Mouse (Mus musculus) cerebellum, adult 2 months (tissue): ENCODE results near the gene Hip1r. TPM values are rescaled to one million over a fixed set of nuclear protein-coding genes. Genes with fewer than 3 reads are reported as not detected.

ENCODE experiments used
- DNase-seq, 2 experiments: peaks; one replicate each; pipeline ENCODE4 v3.0.0; 2021
- H3K27ac ChIP-seq: fragments of 200-500 bp; 2 replicates; pipeline ENCODE4 v1.5.1; 2012; ENCODE audit warnings: low read length, control low read depth, inconsistent platforms; ENCODE audit not compliant: insufficient read depth
- H3K27me3 ChIP-seq: fragments of 200-500 bp; 2 replicates; pipeline ENCODE4 v1.6.1; 2012; ENCODE audit warnings: inconsistent platforms, mild to moderate bottlenecking, low read length, moderate library complexity; ENCODE audit not compliant: control insufficient read depth, insufficient read depth
- H3K4me1 ChIP-seq: fragments of 200-500 bp; 2 replicates; pipeline ENCODE4 v1.6.1; 2011; ENCODE audit warnings: low read length; ENCODE audit not compliant: control insufficient read depth, insufficient read depth
- H3K4me3 ChIP-seq: fragments of 200-500 bp; replicated peaks from 2 replicates; pipeline ENCODE3; 2011; ENCODE audit warnings: mild to moderate bottlenecking, low read depth, low read length, control low read depth; ENCODE audit not compliant: insufficient read depth
- CTCF ChIP-seq: fragments of 200-500 bp; IDR thresholded peaks from 2 replicates; pipeline ENCODE4 v1.5.1; 2011; ENCODE audit warnings: low read depth, mild to moderate bottlenecking, control low read depth, low read length, moderate library complexity, borderline replicate concordance; ENCODE audit not compliant: insufficient read depth
- POLR2A ChIP-seq: fragments of 200-500 bp; IDR thresholded peaks from 2 replicates; pipeline ENCODE4 v1.6.1; 2011; ENCODE audit warnings: low read length, control low read depth, borderline replicate concordance; ENCODE audit not compliant: insufficient read depth
- WGBS: fragments of 180-500 bp; shearing (Covaris S2); methylation state at CpG from one replicate; pipeline ENCODE4 v1.1.7; 2018; 5-methylcytosine and 5-hydroxymethylcytosine counted together
- polyA plus RNA-seq: library from polyadenylated mRNA; depleted of rRNA; stranded (reverse); fragments of >200 nt; gene quantifications from 2 replicates; pipeline ENCODE4 v1.2.3, GENCODE M21; 2012

Gene Hip1r
- polyA plus RNA-seq, 1 experiment, result 42.4 TPM

DNA sequence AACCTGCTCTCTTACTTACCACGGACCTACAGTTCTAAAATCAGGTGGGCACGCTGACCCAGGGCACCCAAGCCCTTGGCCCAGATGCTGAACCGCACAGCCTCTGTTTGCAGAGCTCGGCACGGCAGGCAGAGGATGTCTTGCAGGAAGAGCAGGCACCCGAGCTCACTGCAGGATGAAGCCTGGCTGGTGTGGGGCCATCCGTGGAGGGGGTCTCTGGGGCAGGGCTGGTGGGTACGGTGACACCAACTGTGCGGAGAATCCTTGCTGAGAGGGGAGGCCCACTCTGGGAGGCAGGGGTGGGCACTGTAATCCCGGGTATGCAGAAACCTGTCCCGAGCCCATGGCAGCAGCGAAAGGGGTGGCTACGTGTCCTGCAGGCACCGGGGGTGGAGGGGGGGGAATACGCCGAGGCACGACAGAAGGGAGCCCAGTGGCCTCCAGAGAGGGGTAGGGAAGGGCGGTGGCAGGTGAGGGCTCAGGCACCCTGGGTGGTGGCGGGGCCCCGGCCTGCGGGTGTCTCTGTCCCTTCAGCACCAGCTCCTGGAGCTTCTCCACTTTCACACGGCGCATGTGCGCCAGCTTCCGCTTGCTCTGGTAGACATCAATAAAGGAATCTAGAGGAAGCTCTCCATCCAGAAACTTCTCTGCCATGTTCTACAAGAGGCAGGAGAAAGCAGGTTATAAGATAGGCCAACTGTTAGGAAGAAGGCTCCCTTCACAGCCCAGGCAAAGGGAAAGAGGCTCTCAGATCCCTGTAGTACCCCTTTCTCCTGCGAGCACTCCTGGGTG lies 32.9 kb downstream of the Hip1r start:
- TF ChIP-seq POLR2A (no peak), CTCF (no peak)
- peaks cover 41% of the 10 kb centered on the region for H3K4me1 ChIP-seq
- no peak overlapping the region for H3K4me3 ChIP-seq
- H3K27me3 ChIP-seq, result no peaks in the 10 kb centered on the region
- peak overlapping the region; percentile 64 for H3K27ac ChIP-seq
- DNase-seq, result no peak
- 22% methylated on average over 26 of the region's 26 CpGs for WGBS

DNA sequence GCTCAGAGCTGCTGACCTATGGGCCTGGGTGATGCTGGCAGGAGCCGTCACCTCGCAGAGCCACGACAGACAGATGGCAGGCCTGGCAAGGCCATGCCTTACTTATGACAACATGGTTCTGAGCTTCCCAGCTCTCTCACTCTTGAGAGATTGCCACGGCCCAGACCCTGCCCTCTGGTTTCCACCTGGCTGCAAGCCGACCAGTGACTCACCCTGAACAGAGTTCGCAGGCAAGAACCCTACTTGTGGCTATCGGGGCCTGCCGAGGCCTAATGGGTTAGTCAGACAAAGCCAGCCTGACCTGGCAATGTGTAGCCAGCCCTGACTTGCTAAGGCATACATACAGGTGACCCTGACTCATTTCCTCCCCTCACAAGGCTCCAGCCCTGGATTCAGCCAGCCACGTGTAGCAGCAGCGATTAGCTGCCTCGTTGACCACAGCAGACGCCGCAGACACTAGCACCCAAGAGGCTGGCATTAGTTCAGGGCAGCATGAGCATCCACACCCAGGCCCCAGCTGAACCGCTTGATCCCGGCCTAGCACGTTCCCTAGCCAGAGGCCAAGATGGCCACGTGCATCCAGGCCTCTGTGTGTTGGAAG lies 33.6 kb downstream of the Hip1r start:
- no peak overlapping the region for H3K4me3 ChIP-seq
- peak; percentile 93 to 97 for DNase-seq
- H3K27ac ChIP-seq, result peak overlapping the region; percentile 64
- no peaks in the 10 kb centered on the region for H3K27me3 ChIP-seq
- WGBS, result 7% methylated on average over 17 of the region's 17 CpGs
- H3K4me1 ChIP-seq, result peaks cover 48% of the 10 kb centered on the region
- TF ChIP-seq CTCF (peak; percentile 8; the same call in 1 of the 2 replicates), POLR2A (no peak)

- peaks cover 60% of the 10 kb centered on the region for H3K4me1 ChIP-seq
- TF ChIP-seq POLR2A (no peak), CTCF (no peak)
- 83% methylated on average over 8 of the region's 8 CpGs for WGBS
- no peak overlapping the region for H3K27ac ChIP-seq
- no peak overlapping the region for H3K4me3 ChIP-seq
- no peaks in the 10 kb centered on the region for H3K27me3 ChIP-seq
- DNase-seq, result no peak
Measured at GRCm38 (mm10) chr5:124010077-124010476, 36.6 kb downstream of the Hip1r start.

GRCm38 (mm10) chr5:124010910-124011655 lies 37.7 kb downstream of the Hip1r start:
- no peak for DNase-seq
- WGBS, result 24% methylated on average over 19 of the region's 19 CpGs
- Histone ChIP-seq H3K27ac (no peak overlapping the region), H3K27me3 (no peaks in the 10 kb centered on the region), H3K4me3 (peak overlapping the region; percentile 30), H3K4me1 (peaks cover 59% of the 10 kb centered on the region)
- TF ChIP-seq POLR2A, result no peak
- no peak for TF ChIP-seq CTCF

- peak in 1 of 2 experiments; percentile 55 for DNase-seq
- Histone ChIP-seq H3K4me3 (no peak overlapping the region), H3K4me1 (peaks cover 59% of the 10 kb centered on the region), H3K27me3 (no peaks in the 10 kb centered on the region), H3K27ac (peak overlapping the region; percentile 38)
- WGBS, result 15% methylated on average over 8 of the region's 8 CpGs
- TF ChIP-seq POLR2A, result no peak
- no peak for TF ChIP-seq CTCF
Measured at GRCm38 (mm10) chr5:124011927-124012326, 38.5 kb downstream of the Hip1r start.

DNA sequence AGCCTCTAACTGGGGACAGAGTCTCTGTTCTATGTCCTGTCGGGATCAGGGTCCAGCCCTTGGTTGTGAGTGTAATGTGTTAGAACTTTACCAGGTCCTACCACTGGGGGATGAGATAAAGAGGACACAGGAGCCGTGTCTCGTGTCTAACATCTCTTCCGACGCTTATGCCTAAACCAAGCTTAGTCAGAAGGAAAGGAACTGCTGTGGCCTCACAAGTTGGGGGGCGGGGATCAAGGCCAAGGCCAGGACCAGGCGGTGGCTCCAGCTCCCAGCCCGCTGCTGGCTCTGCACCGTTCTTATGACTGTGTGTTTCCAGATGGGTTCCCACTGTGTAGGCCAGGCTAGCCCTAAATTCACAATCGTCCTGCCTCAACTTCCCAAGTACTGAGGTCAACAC lies 39.5 kb downstream of the Hip1r start:
- Histone ChIP-seq H3K4me3 (no peak overlapping the region), H3K4me1 (peaks cover 56% of the 10 kb centered on the region), H3K27me3 (no peaks in the 10 kb centered on the region), H3K27ac (0 out of 2 replicates have a peak overlapping the region, but pooled peaks have one; percentile 13)
- DNase-seq, result no peak
- 38% methylated on average over 10 of the region's 10 CpGs for WGBS
- TF ChIP-seq CTCF, result no peak
- no peak for TF ChIP-seq POLR2A

DNA sequence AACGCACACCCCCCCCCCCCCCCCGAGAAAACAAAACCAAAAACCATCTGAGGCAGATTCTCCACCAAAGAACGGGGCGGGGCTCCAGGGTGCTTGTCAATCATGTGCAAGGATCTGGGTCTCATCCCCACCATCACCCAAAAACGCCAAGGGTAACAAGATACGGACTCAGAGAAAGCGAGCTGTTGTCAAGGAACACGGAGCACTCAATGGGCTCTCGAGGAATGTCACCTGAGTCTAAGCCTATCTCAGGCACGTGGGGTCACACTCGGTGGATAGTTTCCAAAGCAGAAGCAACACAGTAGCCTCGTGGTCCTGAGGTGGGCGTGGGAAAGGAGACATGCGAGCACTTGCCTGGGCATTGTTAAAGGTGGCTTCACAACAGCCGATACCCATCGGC lies 40.3 kb downstream of the Hip1r start:
- Histone ChIP-seq H3K4me3 (no peak overlapping the region), H3K27ac (no peak overlapping the region), H3K27me3 (no peaks in the 10 kb centered on the region), H3K4me1 (peaks cover 58% of the 10 kb centered on the region)
- no peak for DNase-seq
- 36% methylated on average over 16 of the region's 16 CpGs for WGBS
- TF ChIP-seq POLR2A (no peak), CTCF (no peak)

- peaks cover 60% of the 10 kb centered on the region for H3K4me1 ChIP-seq
Measured at GRCm38 (mm10) chr5:124014180-124014579, 40.8 kb downstream of the Hip1r start.

More at GRCm38 (mm10) chr5:124014180-124014579, 40.8 kb downstream of the Hip1r start:
- Histone ChIP-seq H3K27me3 (no peaks in the 10 kb centered on the region), H3K4me3 (no peak overlapping the region), H3K27ac (no peak overlapping the region)
- TF ChIP-seq POLR2A (no peak), CTCF (no peak)
- DNase-seq, result no peak
- 32% methylated on average over 3 of the region's 3 CpGs for WGBS
